Mouse (Mus musculus) 416B (cell line): ENCODE results near the gene Calm1.

Experiments used
- DNase-seq: peaks from one replicate; pipeline ENCODE4 v3.0.0; 2011; ENCODE audit warnings: low read depth

Calm1 gene

DNA sequence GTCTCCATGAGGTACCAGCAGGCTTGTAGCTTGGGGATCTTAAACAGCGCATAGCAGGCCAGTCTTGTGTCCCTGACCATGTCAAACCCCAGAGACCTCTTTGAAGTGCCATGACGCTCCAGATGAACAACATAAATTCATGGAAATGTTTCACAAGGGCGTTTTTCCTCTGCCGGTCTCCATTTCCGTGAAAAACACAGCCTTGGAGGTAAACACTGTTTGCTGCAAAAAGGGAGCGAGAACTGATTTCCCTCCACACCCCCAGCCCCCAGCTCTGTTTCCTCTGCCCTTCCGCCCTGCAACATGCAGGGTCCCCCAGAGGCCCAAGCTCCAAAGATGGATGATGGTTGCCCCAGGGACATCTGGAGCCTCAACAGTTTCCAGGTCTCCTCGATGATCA lies 24.3 kb downstream of the Calm1 start:
- DNase-seq = no peak

GRCm38 (mm10) chr12:100225196-100225595 lies 26.0 kb downstream of the Calm1 start:
- DNase-seq = no peak

DNA sequence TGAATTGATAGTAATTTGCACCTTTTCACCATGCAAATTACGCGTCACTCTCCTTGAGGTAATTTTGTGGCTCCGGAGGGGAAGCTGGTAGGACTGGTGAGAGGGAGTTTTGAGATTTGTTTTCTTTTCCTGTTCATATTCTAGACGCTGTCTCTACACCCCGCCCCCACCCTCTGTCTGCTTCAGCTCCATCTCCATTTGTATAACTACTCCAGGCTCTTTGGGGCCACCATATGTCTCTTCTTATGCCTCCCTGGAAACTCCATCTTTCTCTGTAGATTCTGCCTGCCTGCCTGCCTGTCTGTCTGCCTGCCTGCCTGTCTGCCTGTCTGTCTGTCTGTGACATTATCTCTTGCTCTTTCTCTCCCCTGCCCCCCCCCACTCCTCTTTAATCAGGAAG lies 26.8 kb downstream of the Calm1 start:
- no peak for DNase-seq

DNA sequence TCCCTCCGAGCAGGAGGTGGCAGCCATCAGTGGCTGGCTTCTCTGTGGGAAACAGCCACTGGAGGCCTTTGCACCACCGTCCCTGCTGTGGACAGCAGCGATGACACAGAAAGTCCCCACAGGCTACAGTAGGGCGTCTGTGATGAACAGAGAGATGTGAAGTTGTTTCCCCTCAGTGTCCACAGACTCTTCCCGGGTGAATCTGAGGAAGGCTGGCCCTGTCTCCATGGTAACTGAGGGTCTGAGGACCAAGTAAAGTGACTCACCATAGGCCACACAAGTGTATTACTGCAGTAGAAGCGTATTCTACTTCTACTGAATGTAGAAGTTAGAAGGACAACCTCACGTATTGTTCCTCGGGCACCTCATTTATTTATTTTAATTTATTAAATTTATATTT lies 27.4 kb downstream of the Calm1 start:
- DNase-seq = no peak

GRCm38 (mm10) chr12:100228041-100228725 lies 28.9 kb downstream of the Calm1 start:
- DNase-seq = no peak

- no peak for DNase-seq
Measured at GRCm38 (mm10) chr12:100234201-100234600, 35.0 kb downstream of the Calm1 start.

GRCm38 (mm10) chr12:100234919-100235318 lies 35.7 kb downstream of the Calm1 start:
- no peak for DNase-seq

DNA sequence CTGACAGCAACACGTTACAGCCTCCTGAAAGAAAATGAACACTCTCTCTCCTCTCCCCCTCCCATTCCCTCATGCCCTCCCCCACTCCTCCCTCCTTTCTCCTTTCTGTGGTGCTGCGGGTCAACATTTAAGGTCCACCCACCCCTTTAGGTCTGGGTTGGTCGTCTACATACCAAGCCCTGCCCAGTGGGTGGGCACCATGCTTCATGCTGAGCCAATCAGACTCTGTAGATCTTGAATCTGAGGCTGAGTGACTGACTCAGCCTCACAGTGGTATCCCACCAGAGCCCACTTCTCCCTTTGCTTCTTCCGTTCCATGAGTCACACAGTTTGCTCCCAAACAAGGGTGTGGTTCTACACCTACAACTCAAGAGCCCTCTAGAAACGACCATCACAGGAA lies 36.2 kb downstream of the Calm1 start:
- DNase-seq = peak; percentile 34

GRCm38 (mm10) chr12:100239404-100239803 lies 40.2 kb downstream of the Calm1 start:
- DNase-seq = no peak

DNA sequence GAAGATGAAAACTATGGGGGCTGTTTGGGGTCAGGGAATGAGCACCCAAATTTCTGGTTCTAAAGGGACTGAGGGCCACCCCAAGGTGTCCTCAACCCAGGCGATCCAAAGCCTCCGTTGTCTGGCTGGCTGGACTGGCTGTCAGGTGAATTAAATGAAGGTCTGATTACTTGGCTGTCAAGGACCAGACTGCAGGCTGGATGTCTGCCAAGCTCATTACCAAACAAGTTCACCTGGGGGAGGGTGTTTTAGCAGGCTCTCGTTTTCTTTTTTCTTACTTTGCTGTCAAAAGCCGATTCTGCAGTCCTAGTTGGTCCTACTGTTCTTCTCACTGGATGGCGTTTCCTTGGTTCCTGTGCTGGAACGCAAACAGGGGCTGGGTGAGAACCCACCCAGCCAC lies 40.6 kb downstream of the Calm1 start:
- DNase-seq = no peak

DNA sequence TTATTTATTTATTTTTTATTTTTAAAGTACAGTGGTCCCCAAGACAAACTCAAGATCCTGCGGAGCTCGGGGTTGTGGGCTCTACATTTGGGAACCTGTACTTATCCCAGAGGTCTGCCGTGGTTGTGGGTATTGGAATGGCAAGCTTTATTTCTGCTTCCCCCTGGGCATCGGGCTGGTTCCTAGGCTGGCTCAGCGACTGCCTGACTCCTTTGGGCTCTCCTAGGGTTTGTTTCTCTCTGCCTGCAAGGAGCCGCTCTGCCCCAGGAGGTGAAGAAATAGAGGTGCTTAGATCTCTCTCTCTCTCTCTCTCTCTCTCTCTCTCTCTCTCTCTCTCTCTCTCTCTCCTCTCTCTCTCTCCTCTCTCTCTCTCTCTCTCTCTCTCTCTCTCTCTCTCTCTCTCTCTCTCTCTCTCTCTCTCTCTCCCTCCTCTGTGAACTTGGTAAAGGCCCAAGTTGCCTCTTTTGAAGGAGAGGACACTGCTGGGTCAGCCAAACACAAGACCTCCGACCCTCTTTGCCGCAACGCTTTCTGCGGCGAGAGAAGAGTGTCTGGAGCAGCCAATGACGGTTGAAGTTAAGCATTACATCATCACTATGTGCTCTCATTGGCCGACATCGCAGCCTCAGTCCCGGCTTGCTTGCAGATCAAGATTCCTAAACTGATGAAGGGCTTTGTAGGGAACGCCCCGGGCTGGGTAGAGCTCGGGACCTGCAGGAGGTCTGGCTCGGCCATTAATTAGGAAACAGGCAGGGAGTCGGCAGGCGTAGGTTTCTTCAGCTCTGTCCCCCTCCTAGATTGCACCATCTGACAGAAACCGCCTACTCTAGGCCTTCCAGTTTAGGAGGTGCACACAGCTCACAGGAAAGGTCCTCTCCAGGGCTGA lies 42.9 kb downstream of the Calm1 start:
- DNase-seq = no peak

- no peak for DNase-seq
Measured at GRCm38 (mm10) chr12:100244580-100244979, 45.3 kb downstream of the Calm1 start.

- peak; percentile 11 for DNase-seq
Measured at GRCm38 (mm10) chr12:100249170-100249569, 49.9 kb downstream of the Calm1 start.

GRCm38 (mm10) chr12:100254471-100254870 lies 55.2 kb downstream of the Calm1 start:
- DNase-seq = no peak

GRCm38 (mm10) chr12:100255441-100255949 lies 56.3 kb downstream of the Calm1 start:
- DNase-seq = no peak

GRCm38 (mm10) chr12:100257779-100258178 lies 58.5 kb downstream of the Calm1 start:
- DNase-seq = no peak
